Comparison of ENCODE assay signal across 9 mouse cellular contexts in genomic region chr11:66525371-66526045, GRCm38 (mm10). TPM values are rescaled to one million over a fixed set of nuclear protein-coding genes. Genes with fewer than 3 reads are reported as not detected.
DNase-seq lines count a peak whose midpoint lies in the region; ATAC-seq and TF ChIP-seq lines count a peak whose summit lies in the region.
"Had no signal": no experiment of that assay in that cellular context is flagged by ENCODE, and none has a peak within 500 bp of the region (broad histone marks: within the 10 kb centered on the region; RNA-seq: fewer than 3 reads in every experiment).

TSS of gene Shisa6 (minus strand) at chr11:66525964.

- H3K4me3 ChIP-seq in lung, adult 2 months (replicated peaks; ENCODE audit: extremely low read depth, low read depth, low read length) = peak within 1 kb of the TSS; percentile 17
- H3K4me3 ChIP-seq in heart, postnatal 0 days (ENCODE audit: low read depth, low read length) = peak within 1 kb of the TSS; percentile 57
- H3K4me3 ChIP-seq in midbrain, embryonic 14.5 days (replicated peaks; ENCODE audit: low read depth, low read length) = peak within 1 kb of the TSS; percentile 69
- H3K4me3 ChIP-seq: myocyte had no signal

- H3K9me3 ChIP-seq in heart, postnatal 0 days (replicated peaks; ENCODE audit: control insufficient read depth, low read length) = no peaks in the 10 kb centered on the region
- H3K9me3 ChIP-seq in midbrain, embryonic 14.5 days (ENCODE audit: control insufficient read depth, low read length) = no peaks in the 10 kb centered on the region

- H3K27me3 ChIP-seq in heart, postnatal 0 days (ENCODE audit: control insufficient read depth, insufficient read depth, low read length) = peaks cover 74% of the 10 kb centered on the region
- peaks cover 29% of the 10 kb centered on the region for H3K27me3 ChIP-seq in midbrain, embryonic 14.5 days (ENCODE audit: control insufficient read depth, insufficient read depth, low read length)

- peak; percentile 3 for DNase-seq in lung, adult 2 months
- no peak for DNase-seq in lung, postnatal 10 days
- peak; percentile 28 for DNase-seq in embryo, embryonic 10 days (ENCODE audit: low spot score)
- no peak for DNase-seq in heart, postnatal 0 days (ENCODE audit: low spot score)
- peak; percentile 35 to 52 for DNase-seq in layer of hippocampus, postnatal 36 days
- DNase-seq in midbrain, embryonic 14.5 days = peak; percentile 76
- DNase-seq in T-cell, adult 2 months (ENCODE audit: low spot score) = no peak
- no peak for DNase-seq in thymus, postnatal 0 days (ENCODE audit: low spot score)

- H3K4me2 ChIP-seq in heart, postnatal 0 days (ENCODE audit: low read depth, low read length) = peak within 1 kb of the TSS; percentile 87
- H3K4me2 ChIP-seq in midbrain, embryonic 14.5 days (ENCODE audit: low read length) = peak within 1 kb of the TSS; percentile 91

- no peak for TF ChIP-seq CTCF in lung, adult 2 months (IDR thresholded peaks at IDR 0.05; ENCODE audit: insufficient read depth, low read length)
- no peak for TF ChIP-seq CTCF in heart, postnatal 0 days (IDR thresholded peaks at IDR 0.05; ENCODE audit: low read depth)

- WGBS in lung, adult 2 months = 2% methylated on average over 81 of the region's 89 CpGs
- WGBS in heart, postnatal 0 days = under 1% methylated on average over 69 of the region's 89 CpGs
- 1% methylated on average over 86 of the region's 89 CpGs for WGBS in midbrain, embryonic 14.5 days

- ATAC-seq in heart, postnatal 0 days (ENCODE audit: insufficient read depth, low read depth) = 0 out of 2 replicates have a peak, but pooled peaks have one; percentile 22
- peak; percentile 65 for ATAC-seq in midbrain, embryonic 14.5 days (ENCODE audit: low FRiP score, low TSS enrichment)

- no peak for TF ChIP-seq EP300 in heart, postnatal 0 days (IDR thresholded peaks at IDR 0.05; ENCODE audit: low read depth)

- no peak within 1 kb of the TSS for H3K9ac ChIP-seq in heart, postnatal 0 days (replicated peaks; ENCODE audit: low read depth, low read length)
- peak within 1 kb of the TSS; percentile 69 for H3K9ac ChIP-seq in midbrain, embryonic 14.5 days (replicated peaks; ENCODE audit: low read length)

- H3K4me1 ChIP-seq in lung, adult 2 months (ENCODE audit: control insufficient read depth, insufficient read depth, low read length) = no peaks in the 10 kb centered on the region
- H3K4me1 ChIP-seq in heart, postnatal 0 days (ENCODE audit: control insufficient read depth, insufficient read depth) = no peaks in the 10 kb centered on the region
- H3K4me1 ChIP-seq in midbrain, embryonic 14.5 days (ENCODE audit: control insufficient read depth, insufficient read depth, low read length) = peaks cover 4% of the 10 kb centered on the region; the same call in 1 of the 2 replicates

- no peak for TF ChIP-seq POLR2A in lung, adult 2 months (IDR thresholded peaks at IDR 0.05; ENCODE audit: borderline replicate concordance, extremely low read depth, low read depth, low read length)

- H3K36me3 ChIP-seq in heart, postnatal 0 days (replicated peaks; ENCODE audit: control insufficient read depth, insufficient read depth, low read length) = no peaks in the 10 kb centered on the region
- no peaks in the 10 kb centered on the region for H3K36me3 ChIP-seq in midbrain, embryonic 14.5 days (ENCODE audit: control insufficient read depth, insufficient read depth, low read length)

- no peak within 1 kb of the TSS for H3K27ac ChIP-seq in heart, postnatal 0 days (ENCODE audit: low read depth)
- peak within 1 kb of the TSS; percentile 70 for H3K27ac ChIP-seq in midbrain, embryonic 14.5 days (replicated peaks; ENCODE audit: low read depth, low read length)

RNA-seq across cellular contexts. Expression of gene Shisa6, which starts in this region (rescaled TPM):
- 0.17 and 0.76 TPM in 2 replicates for polyA plus RNA-seq in lung, adult 2 months (2012; rRNA removed)
- 0.11 and 0.50 TPM in 2 replicates for total RNA-seq in heart, postnatal 0 days (2014; rRNA removed; ENCODE audit: low replicate concordance)
- polyA plus RNA-seq in heart, postnatal 0 days (2015; fragmentation: Nextera tagmentation; extraction: Ambion mirVana) = 0.18 TPM in 2 replicates
- 100 to 1,000 TPM; 169 to 196 TPM for total RNA-seq in layer of hippocampus, postnatal 36 days (2021)
- 2.9 and 3.8 TPM in 2 replicates for polyA plus RNA-seq in midbrain, embryonic 14.5 days (2014; fragmentation: Nextera tagmentation; extraction: Ambion mirVana)
- 0.23 and 0.24 TPM in 2 replicates for polyA plus RNA-seq in thymus, postnatal 0 days (2015; fragmentation: Nextera tagmentation; extraction: Ambion mirVana)
- polyA plus RNA-seq: myocyte had no signal

Comparison
In these comparisons a context has a peak if more than half of its experiments do, and no peak if none do; other contexts are left out.
1. RNA of gene Shisa6 (total RNA-seq): 169 to 196 TPM in layer of hippocampus, postnatal 36 days; 0.11 to 0.50 TPM in heart, postnatal 0 days; every median in the first group is over 100 times any median in the second.
2. Peak in DNase-seq and H3K4me3 ChIP-seq in lung, adult 2 months; RNA of the gene not detected or under 1 TPM.
3. Peak in ATAC-seq, H3K4me3 ChIP-seq and H3K4me2 ChIP-seq in heart, postnatal 0 days; RNA of the gene not detected or under 1 TPM.
4. DNase-seq: peak in embryo, embryonic 10 days (single experiment), layer of hippocampus, postnatal 36 days (2 of 2) and midbrain, embryonic 14.5 days (single experiment); none in lung, postnatal 10 days (single experiment), heart, postnatal 0 days (single experiment), T-cell, adult 2 months (single experiment) and thymus, postnatal 0 days (single experiment).
5. H3K4me3 ChIP-seq: peak in every context shown above with its lines; median percentile 69 in midbrain, embryonic 14.5 days; 57 in heart, postnatal 0 days; 17 in lung, adult 2 months.